Comparison of ENCODE assay signal across 10 mouse cellular contexts in the genomic region with DNA sequence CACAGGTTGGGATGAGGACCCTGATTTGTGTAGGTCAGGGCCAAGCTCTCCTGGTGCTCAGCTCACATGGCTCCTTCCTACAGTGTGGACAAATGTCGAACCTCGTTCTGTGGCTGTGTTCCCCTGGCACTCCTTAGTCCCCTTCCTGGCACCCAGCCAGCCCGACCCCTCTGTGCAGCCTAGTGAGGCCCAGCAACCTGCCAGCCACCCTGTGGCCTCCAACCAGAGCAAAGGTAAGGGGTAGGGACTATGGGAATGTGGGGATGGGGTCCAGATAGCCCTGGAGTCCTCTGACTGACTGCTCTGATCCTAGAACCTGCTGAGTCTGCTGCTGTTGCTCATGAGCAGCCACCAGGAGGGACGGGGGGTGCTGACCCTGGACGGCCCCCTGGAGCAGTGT. TPM values are rescaled to one million over a fixed set of nuclear protein-coding genes. Genes with fewer than 3 reads are reported as not detected.
DNase-seq lines count a peak whose midpoint lies in the region; ATAC-seq and TF ChIP-seq lines count a peak whose summit lies in the region.
"Had no signal": no experiment of that assay in that cellular context is flagged by ENCODE, and none has a peak within 500 bp of the region (broad histone marks: within the 10 kb centered on the region; RNA-seq: fewer than 3 reads in every experiment).

No protein-coding gene starts in this region.

- DNase-seq in heart, adult 18-20 months, result no peak
- no peak for DNase-seq in MEL (ENCODE audit: low read depth, low spot score)
- no peak for DNase-seq in urinary bladder, postnatal 25 days (ENCODE audit: low spot score)
- no peak for DNase-seq in layer of hippocampus, postnatal 36 days

- TF ChIP-seq CTCF in MEL (IDR thresholded peaks at IDR 0.05 in 2 of 3, conservative IDR thresholded peaks at IDR 0.05 in 1 of 3; ENCODE audit: control insufficient read depth in 1 of 3, insufficient read depth in 1 of 3, low read depth in 2 of 3, low read length in 3 of 3, poor library complexity in 1 of 3, severe bottlenecking in 1 of 3), result no peak

- H3K4me1 ChIP-seq in heart, embryonic 16.5 days (ENCODE audit: control insufficient read depth, insufficient read depth, low read length), result peaks cover 37% of the 10 kb centered on the region
- H3K4me1 ChIP-seq in MEL (ENCODE audit: control insufficient read depth in 1 of 2, insufficient read depth in 2 of 2, low read length in 2 of 2), result peaks cover 9 to 26% of the 10 kb centered on the region in 2 experiments
- H3K4me1 ChIP-seq in embryonic facial prominence, embryonic 15.5 days, result peaks cover 41% of the 10 kb centered on the region
- H3K4me1 ChIP-seq in limb, embryonic 12.5 days (replicated peaks), result peaks cover 40% of the 10 kb centered on the region

- peak overlapping the region; percentile 50 for H3K9ac ChIP-seq in heart, embryonic 16.5 days (ENCODE audit: low read length)
- H3K9ac ChIP-seq in MEL (ENCODE audit: control insufficient read depth, low read depth, low read length, poor library complexity, severe bottlenecking), result peak overlapping the region; percentile 80
- H3K9ac ChIP-seq in embryonic facial prominence, embryonic 15.5 days, result no peak overlapping the region
- peak overlapping the region; percentile 81; the same call in 1 of the 2 replicates for H3K9ac ChIP-seq in limb, embryonic 12.5 days (replicated peaks)

- no peak for ATAC-seq in heart, embryonic 16.5 days (replicated peaks; ENCODE audit: extremely low read depth, insufficient read depth, low FRiP score)
- ATAC-seq in embryonic facial prominence, embryonic 15.5 days (ENCODE audit: insufficient number of reproducible peaks, low FRiP score, low TSS enrichment, low read depth), result no peak
- ATAC-seq in limb, embryonic 12.5 days (ENCODE audit: insufficient number of reproducible peaks, insufficient read depth, low FRiP score, low TSS enrichment, low read depth), result no peak
- no peak for ATAC-seq in monocyte, adult 5-6 weeks (replicated peaks; ENCODE audit: insufficient number of reproducible peaks, low FRiP score, low TSS enrichment, poor library complexity, severe bottlenecking)

- TF ChIP-seq POLR2A in MEL (IDR thresholded peaks at IDR 0.05; ENCODE audit: control insufficient read depth in 1 of 2, insufficient read depth in 1 of 2, low read depth in 1 of 2, low read length in 2 of 2, poor library complexity in 1 of 2), result no peak

- H3K79me2 ChIP-seq in MEL (ENCODE audit: control insufficient read depth, insufficient read depth, low read length, poor library complexity), result peaks cover 32% of the 10 kb centered on the region

- no peak for TF ChIP-seq EP300 in MEL (IDR thresholded peaks at IDR 0.05; ENCODE audit: low read depth in 1 of 2, low read length in 2 of 2)

- no peak overlapping the region for H3K4me3 ChIP-seq in heart, embryonic 16.5 days (ENCODE audit: low read length)
- H3K4me3 ChIP-seq in MEL (ENCODE audit: control insufficient read depth in 1 of 2, insufficient read depth in 1 of 2, low read depth in 2 of 2, low read length in 2 of 2), result peak overlapping the region in 1 of 2 experiments; percentile 91; a peak in 3 of 4 replicates
- H3K4me3 ChIP-seq in embryonic facial prominence, embryonic 15.5 days (replicated peaks), result peak overlapping the region; percentile 86; the same call in 1 of the 2 replicates
- H3K4me3 ChIP-seq in limb, embryonic 12.5 days (replicated peaks), result peak overlapping the region; percentile 78; the same call in 1 of the 2 replicates

- H3K9me3 ChIP-seq in heart, embryonic 16.5 days (replicated peaks; ENCODE audit: control insufficient read depth, low read length), result no peaks in the 10 kb centered on the region
- no peaks in the 10 kb centered on the region for H3K9me3 ChIP-seq in MEL (replicated peaks; ENCODE audit: insufficient read depth, low read length)
- no peaks in the 10 kb centered on the region for H3K9me3 ChIP-seq in embryonic facial prominence, embryonic 15.5 days (replicated peaks)
- H3K9me3 ChIP-seq in limb, embryonic 12.5 days, result peaks cover 6% of the 10 kb centered on the region; the same call in 1 of the 2 replicates

- 54% methylated on average over 5 of the region's 5 CpGs for WGBS in heart, embryonic 16.5 days
- 59% methylated on average over 5 of the region's 5 CpGs for WGBS in embryonic facial prominence, embryonic 15.5 days
- 81% methylated on average over 5 of the region's 5 CpGs for WGBS in limb, embryonic 12.5 days

- peaks cover 49% of the 10 kb centered on the region for H3K36me3 ChIP-seq in heart, embryonic 16.5 days (ENCODE audit: control insufficient read depth, insufficient read depth)
- H3K36me3 ChIP-seq in MEL (ENCODE audit: control insufficient read depth in 1 of 2, insufficient read depth in 2 of 2, low read length in 2 of 2), result peaks cover 21 to 28% of the 10 kb centered on the region in 2 experiments
- H3K36me3 ChIP-seq in embryonic facial prominence, embryonic 15.5 days, result peaks cover 50% of the 10 kb centered on the region
- peaks cover 51% of the 10 kb centered on the region for H3K36me3 ChIP-seq in limb, embryonic 12.5 days

- H3K4me2 ChIP-seq in heart, embryonic 16.5 days (ENCODE audit: low read depth, low read length), result no peak overlapping the region; the same call in 1 of the 2 replicates
- H3K4me2 ChIP-seq in embryonic facial prominence, embryonic 15.5 days (replicated peaks), result peak overlapping the region; percentile 80; the same call in 1 of the 2 replicates
- H3K4me2 ChIP-seq in limb, embryonic 12.5 days, result peak overlapping the region; percentile 98

- H3K27ac ChIP-seq in heart, embryonic 16.5 days (ENCODE audit: low read length), result no peak overlapping the region
- peak overlapping the region; percentile 86; the same call in 1 of the 2 replicates for H3K27ac ChIP-seq in MEL (ENCODE audit: control insufficient read depth, low read depth, low read length)
- peak overlapping the region; percentile 100; the same call in 1 of the 2 replicates for H3K27ac ChIP-seq in embryonic facial prominence, embryonic 15.5 days (replicated peaks)
- 0 out of 2 replicates have a peak overlapping the region, but pooled peaks have one; percentile 41 for H3K27ac ChIP-seq in limb, embryonic 12.5 days

- no peak for TF ChIP-seq RAD21 in MEL (IDR thresholded peaks at IDR 0.05; ENCODE audit: low read depth, low read length)

- no peaks in the 10 kb centered on the region for H3K27me3 ChIP-seq in heart, embryonic 16.5 days (ENCODE audit: control insufficient read depth, insufficient read depth, low read length)
- no peaks in the 10 kb centered on the region for H3K27me3 ChIP-seq in MEL (ENCODE audit: control insufficient read depth in 1 of 2, insufficient read depth in 2 of 2, low read length in 2 of 2)
- no peaks in the 10 kb centered on the region for H3K27me3 ChIP-seq in embryonic facial prominence, embryonic 15.5 days
- H3K27me3 ChIP-seq in limb, embryonic 12.5 days, result no peaks in the 10 kb centered on the region

RNA-seq across cellular contexts. Expression of a gene that starts 13.0 kb away (rescaled TPM):
- 111 and 121 TPM in 2 replicates for polyA plus RNA-seq in heart, embryonic 16.5 days (2015; fragmentation: Nextera tagmentation; extraction: Ambion mirVana)
- 1 to 10 TPM; 4.0 to 5.6 TPM for total RNA-seq in heart, adult 18-20 months (2021)
- total RNA-seq in MEL (2012; rRNA removed), result 85.1 and 85.6 TPM in 2 replicates
- 100 to 1,000 TPM; 110 to 180 TPM for polyA plus RNA-seq in MEL (2012; ENCODE audit: insufficient read depth in 1 of 2, insufficient read length in 2 of 2, low read depth in 1 of 2, low replicate concordance in 2 of 2, missing spikeins in 1 of 2)
- polyA plus RNA-seq in embryonic facial prominence, embryonic 15.5 days (2015; fragmentation: Nextera tagmentation; extraction: Ambion mirVana), result 213 and 216 TPM in 2 replicates
- 288 and 295 TPM in 2 replicates for polyA plus RNA-seq in limb, embryonic 12.5 days (2016; fragmentation: Nextera tagmentation; extraction: Ambion mirVana)
- 10 to 100 TPM; 21.2 to 25.9 TPM for total RNA-seq in layer of hippocampus, postnatal 36 days (2021)
- total RNA-seq in monocyte, adult 5-6 weeks (2017), result 8.0 to 20.6 TPM (median 20.3 TPM) in 3 replicates

RNA-seq across cellular contexts. Expression of a gene that starts 16.4 kb away (rescaled TPM):
- polyA plus RNA-seq in heart, embryonic 16.5 days (2015; fragmentation: Nextera tagmentation; extraction: Ambion mirVana), result not detected in 2 replicates
- total RNA-seq in heart, adult 18-20 months (2021), result not detected
- not detected in 2 replicates for total RNA-seq in MEL (2012; rRNA removed)
- under 1 TPM in 1 of 2 experiments, not detected in 1; 0.11 TPM for polyA plus RNA-seq in MEL (2012; ENCODE audit: insufficient read depth in 1 of 2, insufficient read length in 2 of 2, low read depth in 1 of 2, low replicate concordance in 2 of 2, missing spikeins in 1 of 2)
- 0.49 and 0.65 TPM in 2 replicates for polyA plus RNA-seq in embryonic facial prominence, embryonic 15.5 days (2015; fragmentation: Nextera tagmentation; extraction: Ambion mirVana)
- 0.66 and 0.86 TPM in 2 replicates for polyA plus RNA-seq in limb, embryonic 12.5 days (2016; fragmentation: Nextera tagmentation; extraction: Ambion mirVana)
- total RNA-seq in layer of hippocampus, postnatal 36 days (2021), result not detected
- not detected in 3 replicates for total RNA-seq in monocyte, adult 5-6 weeks (2017)
- total RNA-seq: common myeloid progenitor, adult 5-6 weeks had no signal
- polyA plus RNA-seq: small intestine, adult 2 months had no signal

RNA-seq across cellular contexts. Expression of a gene that starts 17.3 kb away (rescaled TPM):
- 22.7 and 24.7 TPM in 2 replicates for polyA plus RNA-seq in heart, embryonic 16.5 days (2015; fragmentation: Nextera tagmentation; extraction: Ambion mirVana)
- 10 to 100 TPM; 45.1 to 63.1 TPM for total RNA-seq in heart, adult 18-20 months (2021)
- total RNA-seq in MEL (2012; rRNA removed), result 56.6 and 57.2 TPM in 2 replicates
- 100 to 1,000 TPM; 157 TPM for polyA plus RNA-seq in MEL (2012; ENCODE audit: insufficient read depth in 1 of 2, insufficient read length in 2 of 2, low read depth in 1 of 2, low replicate concordance in 2 of 2, missing spikeins in 1 of 2)
- 46.3 and 50.6 TPM in 2 replicates for polyA plus RNA-seq in embryonic facial prominence, embryonic 15.5 days (2015; fragmentation: Nextera tagmentation; extraction: Ambion mirVana)
- 34.9 and 38.7 TPM in 2 replicates for polyA plus RNA-seq in limb, embryonic 12.5 days (2016; fragmentation: Nextera tagmentation; extraction: Ambion mirVana)
- total RNA-seq in layer of hippocampus, postnatal 36 days (2021), result 100 to 1,000 TPM; 173 to 213 TPM
- 55.5 to 68.5 TPM (median 65.9 TPM) in 3 replicates for total RNA-seq in monocyte, adult 5-6 weeks (2017)

RNA-seq across cellular contexts. Expression of a gene that starts 21.1 kb away (rescaled TPM):
- polyA plus RNA-seq in heart, embryonic 16.5 days (2015; fragmentation: Nextera tagmentation; extraction: Ambion mirVana), result 0.08 and 0.20 TPM in 2 replicates
- not detected for total RNA-seq in heart, adult 18-20 months (2021)
- total RNA-seq in MEL (2012; rRNA removed), result not detected in 2 replicates
- not detected for polyA plus RNA-seq in MEL (2012; ENCODE audit: insufficient read depth in 1 of 2, insufficient read length in 2 of 2, low read depth in 1 of 2, low replicate concordance in 2 of 2, missing spikeins in 1 of 2)
- polyA plus RNA-seq in embryonic facial prominence, embryonic 15.5 days (2015; fragmentation: Nextera tagmentation; extraction: Ambion mirVana), result 1.2 and 1.8 TPM in 2 replicates
- 1.1 and 1.3 TPM in 2 replicates for polyA plus RNA-seq in limb, embryonic 12.5 days (2016; fragmentation: Nextera tagmentation; extraction: Ambion mirVana)
- total RNA-seq in layer of hippocampus, postnatal 36 days (2021), result 10 to 100 TPM; 24.5 to 26.0 TPM
- not detected in 3 replicates for total RNA-seq in monocyte, adult 5-6 weeks (2017)
- total RNA-seq: common myeloid progenitor, adult 5-6 weeks had no signal

RNA-seq across cellular contexts. Expression of a gene that starts 32.2 kb away (rescaled TPM):
- 7.4 and 8.7 TPM in 2 replicates for polyA plus RNA-seq in heart, embryonic 16.5 days (2015; fragmentation: Nextera tagmentation; extraction: Ambion mirVana)
- total RNA-seq in heart, adult 18-20 months (2021), result 10 to 100 TPM; 31.8 to 32.9 TPM
- total RNA-seq in MEL (2012; rRNA removed), result 12.7 and 13.1 TPM in 2 replicates
- 10 to 100 TPM in 1 of 2 experiments, not detected in 1; 22.0 TPM for polyA plus RNA-seq in MEL (2012; ENCODE audit: insufficient read depth in 1 of 2, insufficient read length in 2 of 2, low read depth in 1 of 2, low replicate concordance in 2 of 2, missing spikeins in 1 of 2)
- polyA plus RNA-seq in embryonic facial prominence, embryonic 15.5 days (2015; fragmentation: Nextera tagmentation; extraction: Ambion mirVana), result 16.4 and 17.3 TPM in 2 replicates
- 21.6 and 21.7 TPM in 2 replicates for polyA plus RNA-seq in limb, embryonic 12.5 days (2016; fragmentation: Nextera tagmentation; extraction: Ambion mirVana)
- 10 to 100 TPM; 95.3 to 95.9 TPM for total RNA-seq in layer of hippocampus, postnatal 36 days (2021)
- total RNA-seq in monocyte, adult 5-6 weeks (2017), result 0.64 to 1.8 TPM (median 0.86 TPM) in 3 replicates
